Mouse (Mus musculus) hindbrain, embryonic 11.5 days (tissue): Measurements from ENCODE around the gene 5730455P16Rik. TPM values are rescaled to one million over a fixed set of nuclear protein-coding genes. Genes with fewer than 3 reads are reported as not detected.
"Not testable (repeated sequence)": the region's sequence is repeated elsewhere in the genome, so short reads cannot be mapped to it uniquely, and the experiment has no call there.

Experiments
- ATAC-seq: fragments of 200-750 bp; cut with Nextera tagmentation; 2 replicates; pipeline ENCODE4 v1.8.0; 2017; ENCODE audit warnings: mild to moderate bottlenecking, moderate TSS enrichment, moderate library complexity; ENCODE audit not compliant: low FRiP score
- DNase-seq: peaks from one replicate; pipeline ENCODE4 v3.0.0-alpha.2; 2015; ENCODE audit warnings: low spot score
- H3K27ac ChIP-seq: fragments of 300-500 bp; sonication (generic); 2 replicates; pipeline ENCODE4 v1.5.1; 2014; ENCODE audit warnings: mild to moderate bottlenecking, low read depth, low read length
- H3K27me3 ChIP-seq: fragments of 300-500 bp; sonication (generic); 2 replicates; pipeline ENCODE4 v1.6.1; 2014; ENCODE audit warnings: mild to moderate bottlenecking, low read length, moderate library complexity, mixed read lengths; ENCODE audit not compliant: control insufficient read depth, insufficient read depth
- H3K36me3 ChIP-seq: fragments of 300-500 bp; sonication (generic); 2 replicates; pipeline ENCODE4 v1.6.1; 2014; ENCODE audit warnings: mild to moderate bottlenecking, low read length, moderate library complexity, mixed read lengths; ENCODE audit not compliant: control insufficient read depth, insufficient read depth
- H3K4me1 ChIP-seq: fragments of 300-500 bp; sonication (generic); replicated peaks from 2 replicates; pipeline ENCODE4 v1.6.1; 2014; ENCODE audit warnings: low read length, mixed read lengths; ENCODE audit not compliant: control insufficient read depth, insufficient read depth
- H3K4me2 ChIP-seq: fragments of 300-500 bp; sonication (generic); replicated peaks from 2 replicates; pipeline ENCODE4 v1.6.1; 2014; ENCODE audit warnings: mild to moderate bottlenecking, low read depth, low read length
- H3K4me3 ChIP-seq: fragments of 300-500 bp; sonication (generic); 2 replicates; pipeline ENCODE4 v1.5.1; 2014; ENCODE audit warnings: low read depth, low read length
- H3K9ac ChIP-seq: fragments of 300-500 bp; sonication (generic); 2 replicates; pipeline ENCODE4 v1.6.1; 2014; ENCODE audit warnings: low read depth, low read length
- H3K9me3 ChIP-seq: fragments of 300-500 bp; sonication (generic); 2 replicates; pipeline ENCODE4 v1.6.1; 2016; ENCODE audit warnings: low read length; ENCODE audit not compliant: control insufficient read depth
- WGBS: fragments of 180-500 bp; shearing (Covaris S2); extraction: QIAGEN DNeasy Blood & Tissue Kit; methylation state at CpG from one replicate; pipeline ENCODE4 v1.1.7; 2014; 5-methylcytosine and 5-hydroxymethylcytosine counted together
- polyA plus RNA-seq: library from polyadenylated mRNA; unstranded; fragments of >200 nt; fragmentation: Nextera tagmentation; extraction: Ambion mirVana; gene quantifications from 2 replicates; pipeline ENCODE4 v1.2.1, GENCODE M21; 2014

The 5730455P16Rik gene
- polyA plus RNA-seq, 1 experiment from 2014 or later = 25.2 TPM

DNA sequence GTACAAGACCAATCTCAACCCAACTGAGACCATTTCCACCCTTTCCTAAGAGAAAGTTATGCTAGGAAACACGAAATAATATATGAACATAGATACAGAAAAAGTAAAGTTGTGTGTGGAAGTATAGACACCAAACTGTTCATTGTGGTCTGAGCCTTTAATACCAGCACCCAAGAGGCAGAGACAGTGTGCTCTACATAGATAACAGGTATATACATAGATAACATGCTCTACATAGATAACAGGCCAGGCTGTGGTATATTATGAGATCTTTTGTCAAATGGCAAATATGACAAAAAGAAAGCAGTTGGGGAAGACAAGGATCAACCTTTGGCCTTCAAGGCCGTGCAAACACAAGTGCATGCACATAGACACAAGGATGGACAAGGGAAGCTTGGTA, 32.5 kb upstream of the 5730455P16Rik start:
- ATAC-seq (no peak), DNase-seq (no peak)
- no peak overlapping the region for H3K9ac ChIP-seq
- 93% methylated on average over 2 of the region's 2 CpGs for WGBS
- no peaks in the 10 kb centered on the region for H3K27me3 ChIP-seq
- H3K36me3 ChIP-seq = peaks cover 10% of the 10 kb centered on the region; the same call in 1 of the 2 replicates
- no peak overlapping the region for H3K4me3 ChIP-seq
- no peak overlapping the region for H3K27ac ChIP-seq
- H3K4me1 ChIP-seq = no peaks in the 10 kb centered on the region
- no peak overlapping the region for H3K4me2 ChIP-seq
- H3K9me3 ChIP-seq = no peaks in the 10 kb centered on the region

GRCm38 (mm10) chr11:80407878-80408277, 30.0 kb upstream of the 5730455P16Rik start:
- H3K9me3 ChIP-seq, H3K4me1 ChIP-seq, H3K4me3 ChIP-seq, H3K4me2 ChIP-seq, H3K9ac ChIP-seq, H3K27ac ChIP-seq, H3K27me3 ChIP-seq, ATAC-seq, DNase-seq: not testable (repeated sequence)
- 95% methylated on average over 6 of the region's 6 CpGs for WGBS
- peaks cover 13% of the 10 kb centered on the region for H3K36me3 ChIP-seq

GRCm38 (mm10) chr11:80396617-80397016, 18.8 kb upstream of the 5730455P16Rik start:
- Histone ChIP-seq H3K27ac (no peak overlapping the region), H3K9ac (no peak overlapping the region), H3K9me3 (no peaks in the 10 kb centered on the region), H3K27me3 (no peaks in the 10 kb centered on the region), H3K36me3 (peaks cover 13% of the 10 kb centered on the region; the same call in 1 of the 2 replicates), H3K4me2 (no peak overlapping the region), H3K4me1 (no peaks in the 10 kb centered on the region), H3K4me3 (no peak overlapping the region)
- ATAC-seq (no peak), DNase-seq (no peak)
- 91% methylated on average over 4 of the region's 4 CpGs for WGBS

DNA sequence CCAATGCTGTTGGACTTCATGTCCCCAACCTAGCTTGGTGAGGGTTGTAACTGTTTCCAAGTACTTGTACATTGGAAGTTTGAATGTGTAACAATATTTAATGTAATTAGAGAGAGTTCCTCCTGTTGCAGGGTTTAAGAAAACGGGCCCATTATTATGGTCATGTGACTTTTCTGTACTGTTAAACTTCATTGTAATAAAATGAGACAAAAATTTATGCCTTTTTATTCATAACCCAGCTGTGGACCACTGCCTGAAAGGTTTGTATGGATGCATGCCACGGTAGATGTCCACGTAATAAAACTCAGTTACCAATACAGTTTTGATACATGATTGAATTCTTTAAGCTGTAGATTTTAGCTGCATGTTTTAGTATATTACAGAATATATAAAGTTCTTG, 18.1 kb upstream of the 5730455P16Rik start:
- Histone ChIP-seq H3K4me3 (no peak overlapping the region), H3K4me2 (no peak overlapping the region), H3K9me3 (no peaks in the 10 kb centered on the region), H3K27me3 (no peaks in the 10 kb centered on the region), H3K9ac (no peak overlapping the region), H3K36me3 (peaks cover 18% of the 10 kb centered on the region; the same call in 1 of the 2 replicates), H3K4me1 (no peaks in the 10 kb centered on the region), H3K27ac (no peak overlapping the region)
- ATAC-seq (no peak), DNase-seq (no peak)
- WGBS = 94% methylated on average over 3 of the region's 3 CpGs

DNA sequence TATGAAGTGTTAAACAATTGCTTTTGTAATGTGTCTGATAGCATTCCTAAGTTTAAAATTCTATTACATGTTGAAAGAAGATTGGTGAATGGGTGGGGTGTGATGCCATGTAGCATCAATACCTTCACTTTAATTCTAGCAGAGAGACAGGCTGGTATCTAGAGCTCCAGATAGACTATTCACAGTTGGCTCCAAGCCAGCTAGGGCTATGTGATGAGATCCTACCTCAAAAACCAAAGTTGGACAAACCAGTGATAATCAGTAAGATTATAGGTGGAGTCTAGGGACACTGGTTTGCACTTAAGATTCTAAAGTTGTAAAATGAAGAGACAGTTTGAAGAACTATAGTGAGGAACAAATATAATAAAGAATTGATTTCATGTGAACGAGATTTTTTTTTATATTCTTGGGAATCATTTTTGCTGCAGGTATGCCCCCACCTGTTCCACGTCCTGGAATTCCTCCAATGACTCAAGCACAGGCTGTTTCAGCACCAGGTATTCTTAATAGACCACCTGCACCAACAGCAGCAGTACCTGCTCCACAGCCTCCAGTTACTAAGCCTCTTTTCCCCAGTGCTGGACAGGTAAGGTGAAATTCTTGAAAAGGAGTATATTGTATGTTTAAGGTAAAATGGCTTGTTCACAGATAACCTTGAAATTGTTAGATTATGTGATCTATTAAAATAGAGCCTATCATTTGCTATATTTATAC, 13.7 kb upstream of the 5730455P16Rik start:
- Histone ChIP-seq H3K9me3 (no peaks in the 10 kb centered on the region), H3K27ac (no peak overlapping the region), H3K4me2 (no peak overlapping the region), H3K36me3 (peaks cover 24% of the 10 kb centered on the region), H3K4me1 (no peaks in the 10 kb centered on the region), H3K4me3 (no peak overlapping the region), H3K9ac (no peak overlapping the region), H3K27me3 (no peaks in the 10 kb centered on the region)
- DNase-seq (no peak), ATAC-seq (no peak)
- 91% methylated on average over 2 of the region's 2 CpGs for WGBS

DNA sequence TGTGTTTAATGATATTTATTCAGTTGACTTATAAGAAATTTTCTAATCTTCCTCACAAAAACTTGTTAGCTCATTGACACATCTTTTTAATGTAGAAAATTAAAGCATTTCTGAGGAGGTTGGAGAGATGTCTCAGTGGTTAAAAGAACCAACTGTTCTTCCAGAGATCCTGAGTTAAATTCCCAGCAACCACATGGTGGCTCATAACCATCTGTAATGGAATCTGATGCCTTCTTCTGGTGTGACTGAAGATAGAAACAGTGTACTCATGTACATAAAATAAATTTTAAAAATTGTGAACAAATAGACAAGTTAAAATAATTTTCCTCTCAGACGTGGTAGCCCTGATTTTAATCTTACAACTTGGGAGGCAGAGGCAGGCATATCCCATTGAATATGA, 12.1 kb upstream of the 5730455P16Rik start:
- peaks cover 2% of the 10 kb centered on the region; the same call in 1 of the 2 replicates for H3K4me1 ChIP-seq
- H3K27me3 ChIP-seq = no peaks in the 10 kb centered on the region
- H3K9ac ChIP-seq = no peak overlapping the region
- no peak overlapping the region for H3K27ac ChIP-seq
- no peak overlapping the region for H3K4me3 ChIP-seq
- H3K4me2 ChIP-seq = no peak overlapping the region
- H3K36me3 ChIP-seq = peaks cover 18% of the 10 kb centered on the region
- H3K9me3 ChIP-seq = no peaks in the 10 kb centered on the region
- no peak for DNase-seq
- no peak for ATAC-seq
- 90% methylated on average over 1 of the region's 1 CpGs for WGBS

- H3K36me3 ChIP-seq = peaks cover 13% of the 10 kb centered on the region
- no peak overlapping the region for H3K4me2 ChIP-seq
- 0 out of 2 replicates have a peak overlapping the region, but pooled peaks have one; percentile 95 for H3K4me3 ChIP-seq
- ATAC-seq (no peak), DNase-seq (no peak)
- H3K27ac ChIP-seq = no peak overlapping the region
- 92% methylated on average over 2 of the region's 2 CpGs for WGBS
- H3K9ac ChIP-seq = no peak overlapping the region
- H3K4me1 ChIP-seq = peaks cover 2% of the 10 kb centered on the region; the same call in 1 of the 2 replicates
- H3K9me3 ChIP-seq = no peaks in the 10 kb centered on the region
- H3K27me3 ChIP-seq = no peaks in the 10 kb centered on the region
Measured at GRCm38 (mm10) chr11:80386790-80387189, 9.0 kb upstream of the 5730455P16Rik start.

GRCm38 (mm10) chr11:80385055-80385454, 7.2 kb upstream of the 5730455P16Rik start:
- H3K4me3 ChIP-seq = peak overlapping the region; percentile 95
- DNase-seq (no peak), ATAC-seq (no peak)
- peak overlapping the region; percentile 68 for H3K9ac ChIP-seq
- no peak overlapping the region for H3K27ac ChIP-seq
- H3K27me3 ChIP-seq = no peaks in the 10 kb centered on the region
- peak overlapping the region; percentile 75 for H3K4me2 ChIP-seq
- 64% methylated on average over 4 of the region's 4 CpGs for WGBS
- peaks cover 2% of the 10 kb centered on the region; the same call in 1 of the 2 replicates for H3K4me1 ChIP-seq
- H3K9me3 ChIP-seq = no peaks in the 10 kb centered on the region
- peaks cover 7% of the 10 kb centered on the region for H3K36me3 ChIP-seq

DNA sequence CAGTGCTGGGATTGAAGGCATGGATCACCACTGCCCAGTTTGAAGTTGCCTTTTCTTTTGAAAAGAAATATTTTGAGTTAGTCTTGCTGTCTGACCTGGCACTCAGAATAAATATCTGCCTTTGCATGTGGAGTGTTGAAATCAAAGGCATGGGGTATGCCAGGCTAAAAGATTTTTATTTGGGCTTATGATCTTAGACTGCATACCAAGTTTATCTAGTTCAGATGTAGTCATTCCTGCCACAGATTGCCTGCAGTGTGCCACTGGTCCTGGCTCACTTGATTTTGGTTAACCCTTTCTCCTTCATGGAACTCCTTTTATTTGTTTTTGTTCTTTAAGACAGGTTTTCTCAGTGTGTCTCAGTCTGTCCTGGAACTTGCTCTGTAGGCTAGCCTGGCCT, 6.6 kb upstream of the 5730455P16Rik start:
- Histone ChIP-seq H3K4me2 (peak overlapping the region; percentile 75), H3K36me3 (peaks cover 5% of the 10 kb centered on the region), H3K27ac (no peak overlapping the region), H3K9ac (peak overlapping the region; percentile 68), H3K27me3 (no peaks in the 10 kb centered on the region), H3K9me3 (no peaks in the 10 kb centered on the region), H3K4me1 (peaks cover 2% of the 10 kb centered on the region; the same call in 1 of the 2 replicates), H3K4me3 (peak overlapping the region; percentile 95)
- DNase-seq = no peak
- no peak for ATAC-seq
